Mouse (Mus musculus) G1E (cell line): ENCODE measurements at regions not wholly inside any gene's neighbourhood (a gene's known extent, or its start where the extent isn't known, plus 50 kb on each side); places are given as distances from the start of the nearest gene placed in this dataset.

Experiments
- CTCF ChIP-seq: IDR thresholded peaks from 2 replicates; pipeline ENCODE4 v1.5.1; 2012; ENCODE audit warnings: low read depth, low read length, inconsistent platforms, mixed read lengths
- GATA1 ChIP-seq: IDR thresholded peaks from 2 replicates; pipeline ENCODE4 v1.6.1; 2012; ENCODE audit warnings: borderline replicate concordance, low read length, inconsistent platforms, mixed read lengths
- TAL1 ChIP-seq: conservative IDR thresholded peaks from 2 replicates; pipeline ENCODE4 v1.6.1; 2012; ENCODE audit warnings: low read depth, low read length, inconsistent platforms, mixed read lengths

GRCm38 (mm10) chr1:125298520-125299090 is 136.9 kb downstream of the Actr3 start:
- TF ChIP-seq CTCF (no peak), GATA1 (no peak), TAL1 (no peak)
